Mouse (Mus musculus) common myeloid progenitor, adult 5-6 weeks (primary cell): ENCODE results near the gene Abhd8. TPM values are rescaled to one million over a fixed set of nuclear protein-coding genes. Genes with fewer than 3 reads are reported as not detected.

Experiments used
- total RNA-seq: library from RNA; stranded (forward); fragments of 200-1000, 187-1606 nt; gene quantifications from 2 replicates; pipeline ENCODE4 v1.2.3, GENCODE M21; 2017

Gene Abhd8
- total RNA-seq, 1 experiment from 2014 or later, result 13.3 TPM

Other genes starting within 250 kb of the Abhd8 start
- 32.7 and 33.5 TPM in 2 replicates for gene Myo9b, start 190.9 kb downstream of the Abhd8 start, total RNA-seq
- 40.1 and 64.0 TPM in 2 replicates for gene Haus8, start 190.7 kb downstream of the Abhd8 start, total RNA-seq
- gene Use1, start 96.8 kb downstream of the Abhd8 start, total RNA-seq, result 137 and 155 TPM in 2 replicates
- gene Ocel1, start 92.4 kb downstream of the Abhd8 start, total RNA-seq, result 10.7 and 18.6 TPM in 2 replicates
- gene Nr2f6, start 81.7 kb downstream of the Abhd8 start, total RNA-seq, result 3.0 and 4.3 TPM in 2 replicates
- gene Ushbp1, start 67.9 kb downstream of the Abhd8 start, total RNA-seq, result not detected in 2 replicates
- 84.6 and 89.2 TPM in 2 replicates for gene Babam1, start 66.8 kb downstream of the Abhd8 start, total RNA-seq
- gene Ankle1, start 57.6 kb downstream of the Abhd8 start, total RNA-seq, result 9.0 and 13.0 TPM in 2 replicates
- gene Mrpl34, start 1.3 kb upstream of the Abhd8 start, total RNA-seq, result 79.0 and 80.0 TPM in 2 replicates
- gene Dda1, start 5.5 kb upstream of the Abhd8 start, total RNA-seq, result 9.6 and 17.6 TPM in 2 replicates
- 5.4 and 6.6 TPM in 2 replicates for gene Ano8, start 22.3 kb upstream of the Abhd8 start, total RNA-seq
- 22.6 and 22.7 TPM in 2 replicates for gene Gtpbp3, start 24.4 kb upstream of the Abhd8 start, total RNA-seq
- gene Plvap, start 48.1 kb upstream of the Abhd8 start, total RNA-seq, result 3.0 and 3.6 TPM in 2 replicates
- not detected in 2 replicates for gene Ccdc194, start 62.1 kb upstream of the Abhd8 start, total RNA-seq
- 35.4 and 49.8 TPM in 2 replicates for gene Bst2, start 73.8 kb upstream of the Abhd8 start, total RNA-seq
- 84.7 and 86.2 TPM in 2 replicates for gene Mvb12a, start 79.3 kb upstream of the Abhd8 start, total RNA-seq
- not detected in 2 replicates for gene Tmem221, start 95.2 kb upstream of the Abhd8 start, total RNA-seq
- gene Nxnl1, start 102.9 kb upstream of the Abhd8 start, total RNA-seq, result not detected in 2 replicates
- 6.8 and 9.5 TPM in 2 replicates for gene Slc27a1, start 105.2 kb upstream of the Abhd8 start, total RNA-seq
- gene Pgls, start 128.5 kb upstream of the Abhd8 start, total RNA-seq, result 116 and 131 TPM in 2 replicates
- gene Fam129c, start 134.0 kb upstream of the Abhd8 start, total RNA-seq, result 0.97 and 2.3 TPM in 2 replicates
- gene Colgalt1, start 147.3 kb upstream of the Abhd8 start, total RNA-seq, result 64.6 and 75.2 TPM in 2 replicates
- gene Unc13a, start 208.1 kb upstream of the Abhd8 start, total RNA-seq, result 0.46 and 11.3 TPM in 2 replicates
- 9.4 and 14.1 TPM in 2 replicates for gene Jak3, start 212.6 kb upstream of the Abhd8 start, total RNA-seq
- 3.4 and 3.5 TPM in 2 replicates for gene Insl3, start 225.6 kb upstream of the Abhd8 start, total RNA-seq
- 0.23 TPM in 1 of 2 replicates, not detected in the other for gene B3gnt3, start 238.1 kb upstream of the Abhd8 start, total RNA-seq